ENCODE assay signal across 11 mouse cellular contexts in genomic region chr1:156993105-156993504, GRCm38 (mm10).
"Had no signal": no experiment of that assay in that cellular context is flagged by ENCODE, and none has a peak within 500 bp of the region (broad histone marks: within the 10 kb centered on the region; RNA-seq: fewer than 3 reads in every experiment).

No protein-coding gene starts in this region.

- ATAC-seq: midbrain, embryonic 13.5 days had no signal

- DNase-seq: kidney, adult 2 months; kidney, postnatal 14 days; liver; lung, adult 18-20 months; thymus, postnatal 4 days had no signal

- H3K4me3 ChIP-seq: kidney, embryonic 15.5 days; limb, embryonic 12.5 days; midbrain, embryonic 13.5 days; myocyte; neural tube, embryonic 15.5 days had no signal

- H3K9ac ChIP-seq: kidney, embryonic 15.5 days; limb, embryonic 12.5 days; liver, embryonic 14.5 days; midbrain, embryonic 13.5 days; neural tube, embryonic 15.5 days had no signal

- H3K9me3 ChIP-seq: kidney, embryonic 15.5 days; limb, embryonic 12.5 days; midbrain, embryonic 13.5 days; neural tube, embryonic 15.5 days had no signal

- H3K36me3 ChIP-seq: kidney, embryonic 15.5 days; limb, embryonic 12.5 days; midbrain, embryonic 13.5 days; neural tube, embryonic 15.5 days had no signal

- H3K27me3 ChIP-seq: kidney, embryonic 15.5 days; limb, embryonic 12.5 days; midbrain, embryonic 13.5 days; neural tube, embryonic 15.5 days had no signal

- H3K4me2 ChIP-seq: kidney, embryonic 15.5 days; limb, embryonic 12.5 days; midbrain, embryonic 13.5 days; neural tube, embryonic 15.5 days had no signal

- H3K27ac ChIP-seq: kidney, embryonic 15.5 days; limb, embryonic 12.5 days; liver, embryonic 14.5 days; midbrain, embryonic 13.5 days; neural tube, embryonic 15.5 days had no signal
